Mouse (Mus musculus) embryonic stem cell, embryonic (primary cell): ENCODE measurements around the gene Ctss.
"Not testable (repeated sequence)": the region's sequence is repeated elsewhere in the genome, so short reads cannot be mapped to it uniquely, and the experiment has no call there.

Experiments used
- CTCF ChIA-PET, 4 experiments: fragments of 300-600 bp in 2 of 4; fragments of 350-600 bp in 2 of 4; sonication (Branson Sonifier 250); formaldehyde crosslinking; loops; one replicate each; lab custom pipeline; 2022; ENCODE audit warnings: inconsistent platforms in 2 of 4; lab: Charles Lee
- POLR2A ChIA-PET, 4 experiments: fragments of 300-600 bp in 2 of 4; fragments of 350-600 bp in 2 of 4; sonication (Branson Sonifier 250); formaldehyde crosslinking; loops; one replicate each; lab custom pipeline; 2022; ENCODE audit warnings: antibody characterized with exemption in 4 of 4, inconsistent platforms in 1 of 4; lab: Charles Lee

The Ctss gene

DNA sequence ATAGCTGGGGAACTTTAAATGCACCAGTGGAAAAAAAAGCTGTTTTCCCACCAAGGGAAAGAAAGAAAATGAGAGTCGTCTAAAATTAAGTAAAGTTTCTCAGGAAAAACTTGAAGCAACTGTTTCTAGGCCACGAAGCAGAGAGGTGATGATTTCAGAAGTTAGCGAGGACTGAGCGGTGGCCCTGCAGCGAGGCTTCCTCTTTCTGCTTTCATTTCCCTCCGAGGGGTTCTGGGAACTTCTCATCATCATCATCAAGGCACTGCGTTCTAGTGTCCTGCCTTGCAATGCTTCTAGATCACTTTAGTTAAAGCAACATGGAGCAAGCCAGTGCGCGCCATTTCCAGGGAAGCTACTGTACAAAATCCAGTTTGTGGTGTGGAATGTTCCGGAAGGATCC, 5.4 kb upstream of the Ctss start:
- ChIA-PET POLR2A (interaction anchor here in 1 of 4 experiments (0.7 to 1.1 kb wide), 4 partner anchors 67 to 196 kb away, joined by 3 to 5 read pairs (median 3); partner anchors contain the start of gene Golph3l), CTCF (interaction anchor here in 1 of 4 experiments (0.7 kb wide), 1 partner anchor 151 kb away, joined by 3 read pairs; no protein-coding TSS in a partner anchor)

DNA sequence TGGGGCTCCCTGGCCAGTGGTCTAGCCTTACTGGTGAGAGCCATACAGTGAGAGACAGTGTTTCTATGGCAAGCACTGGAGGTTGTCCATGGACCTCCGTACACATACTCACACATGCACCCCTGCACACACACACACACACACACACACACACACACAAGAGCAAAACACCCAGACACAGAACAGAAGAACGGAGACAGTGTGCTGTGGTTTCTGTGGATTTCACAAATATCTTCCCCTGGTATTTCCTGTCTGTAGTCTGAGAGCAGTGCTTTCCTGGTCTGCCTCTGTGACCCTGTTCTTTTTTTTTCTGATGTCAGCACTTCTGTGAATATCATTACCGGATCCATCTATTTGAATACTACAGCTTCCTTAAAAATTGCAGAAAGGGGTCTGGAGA, 2.9 kb upstream of the Ctss start:
- CTCF ChIA-PET = interaction anchor here in 1 of 4 experiments (0.6 kb wide), 1 partner anchor 15 kb away, joined by 3 read pairs; no protein-coding TSS in a partner anchor

DNA sequence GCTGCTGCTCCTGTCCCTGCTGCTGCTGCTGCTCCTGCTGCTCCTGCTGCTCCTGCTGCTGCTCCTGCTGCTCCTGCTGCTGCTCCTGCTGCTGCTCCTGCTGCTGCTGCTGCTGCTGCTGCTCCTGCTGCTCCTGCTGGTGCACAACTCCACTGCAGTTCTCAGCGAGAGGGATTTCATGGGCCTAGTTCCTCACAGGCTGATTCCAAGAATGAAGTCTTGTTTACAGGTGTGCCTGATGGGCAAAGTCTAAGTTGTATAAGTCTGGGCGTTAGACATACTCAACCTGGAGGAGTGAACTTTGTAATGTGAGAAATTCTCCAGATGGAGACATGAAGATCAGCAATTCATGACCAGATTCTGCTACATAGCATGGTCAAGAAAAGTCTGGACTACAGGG, 1.9 kb upstream of the Ctss start:
- CTCF ChIA-PET = interaction anchor here in 1 of 4 experiments (0.5 kb wide), 1 partner anchor 441 kb away, joined by 15 read pairs; no protein-coding TSS in a partner anchor
- POLR2A ChIA-PET = interaction anchor here in 1 of 4 experiments (0.7 kb wide), 1 partner anchor 366 kb away, joined by 3 read pairs; no protein-coding TSS in a partner anchor

More for the DNA sequence above, 2.9 kb upstream of the Ctss start:
- POLR2A ChIA-PET = interaction anchor here in 1 of 4 experiments (0.8 kb wide), 1 partner anchor 12 kb away, joined by 3 read pairs; no protein-coding TSS in a partner anchor

DNA sequence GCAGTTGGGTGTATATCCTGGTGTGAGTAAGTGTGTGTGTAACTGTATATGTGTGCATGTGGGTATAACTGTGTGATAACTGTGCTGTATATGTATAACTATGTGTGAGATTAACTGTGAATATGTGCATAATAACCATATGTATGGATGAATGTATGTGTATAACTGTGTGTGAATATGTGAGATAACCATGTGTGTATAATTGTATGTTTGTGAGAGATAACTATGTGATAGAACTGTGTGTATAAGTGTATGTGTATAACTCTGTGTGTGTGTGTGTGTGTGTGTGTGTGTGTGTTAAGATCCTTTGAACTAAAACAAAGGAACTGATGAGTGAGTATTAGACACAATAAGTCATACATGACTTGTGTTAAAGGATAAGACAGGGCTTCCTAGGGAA, 475 bp upstream of the Ctss start:
- CTCF ChIA-PET = interaction anchor here in 1 of 4 experiments (0.6 kb wide), 1 partner anchor 81 kb away, joined by 3 read pairs; no protein-coding TSS in a partner anchor
- POLR2A ChIA-PET = interaction anchor here in 1 of 4 experiments (1.7 kb wide), 1 partner anchor 98 kb away, joined by 5 read pairs; the partner anchor contains the start of gene Ensa

- POLR2A ChIA-PET = interaction anchor here in 1 of 4 experiments (1.5 kb wide), 1 partner anchor 12 kb away, joined by 3 read pairs; no protein-coding TSS in a partner anchor
- CTCF ChIA-PET = no interaction called here
These were observed 3.2 kb downstream of the Ctss start for GRCm38 (mm10) chr3:95529814-95530213.

DNA sequence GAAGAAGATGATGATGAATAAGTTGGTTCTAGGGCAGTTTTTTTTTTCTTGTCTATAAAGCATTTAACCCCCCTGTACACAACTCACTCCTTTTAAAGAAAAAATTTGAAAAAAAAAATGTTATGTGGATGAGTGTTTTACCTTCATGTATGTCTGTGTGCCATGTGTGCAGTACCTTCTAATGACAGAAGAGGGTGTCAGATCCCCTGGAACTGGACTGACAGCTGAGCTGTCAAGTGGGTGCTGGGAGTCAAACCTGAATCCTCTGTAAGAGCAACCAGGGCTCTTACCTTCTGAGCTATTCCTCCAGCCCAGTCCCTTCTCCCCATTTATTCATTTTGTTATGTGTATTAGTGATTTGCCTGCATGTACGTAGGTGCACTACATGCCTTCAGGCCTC, 4.4 kb downstream of the Ctss start:
- CTCF ChIA-PET = interaction anchor here in 2 of 4 experiments (0.7 to 1.4 kb wide), 3 partner anchors 13 to 17 kb away, joined by 3 to 6 read pairs (median 4); no protein-coding TSS in a partner anchor
- POLR2A ChIA-PET = interaction anchor here in 1 of 4 experiments (1.5 kb wide), 1 partner anchor 13 kb away, joined by 3 read pairs; no protein-coding TSS in a partner anchor

DNA sequence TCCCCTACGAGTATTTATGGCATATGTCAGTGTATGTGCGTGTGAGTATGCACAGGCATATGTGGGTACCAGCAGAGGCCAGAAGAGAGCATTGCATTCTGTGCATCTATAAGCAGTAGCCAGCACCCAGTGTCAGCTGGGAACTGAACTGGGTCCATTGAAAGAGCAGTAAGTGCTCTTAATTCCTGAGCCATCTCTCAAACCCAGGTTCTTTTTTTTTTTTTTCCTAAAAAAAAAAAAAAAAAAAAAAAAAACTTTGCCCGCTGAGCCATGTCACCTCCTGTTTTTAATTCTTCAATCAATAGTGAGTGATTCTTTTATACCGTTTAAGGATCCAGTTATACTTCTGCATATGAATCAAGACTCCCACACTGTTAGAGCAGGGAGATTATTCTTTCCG, 6.8 kb downstream of the Ctss start:
- CTCF ChIA-PET = no interaction called here
- POLR2A ChIA-PET = no interaction called here

GRCm38 (mm10) chr3:95534927-95535326, 8.3 kb downstream of the Ctss start:
- ChIA-PET CTCF (interaction anchor here in 3 of 4 experiments (0.6 to 1.1 kb wide), 4 partner anchors 16 to 283 kb away, joined by 3 to 6 read pairs (median 3); no protein-coding TSS in a partner anchor), POLR2A (interaction anchor here in 3 of 4 experiments (0.5 to 1.5 kb wide), 8 partner anchors 9 to 217 kb away, joined by 3 to 4 read pairs (median 3); partner anchors contain the start of genes Ctsk (in 1 of the 3) and Golph3l (in 1 of the 3))

GRCm38 (mm10) chr3:95538936-95539335, 12.3 kb downstream of the Ctss start:
- ChIA-PET POLR2A (no interaction called here), CTCF (interaction anchor here in 1 of 4 experiments (0.6 kb wide), 1 partner anchor 57 kb away, joined by 3 read pairs; no protein-coding TSS in a partner anchor)

DNA sequence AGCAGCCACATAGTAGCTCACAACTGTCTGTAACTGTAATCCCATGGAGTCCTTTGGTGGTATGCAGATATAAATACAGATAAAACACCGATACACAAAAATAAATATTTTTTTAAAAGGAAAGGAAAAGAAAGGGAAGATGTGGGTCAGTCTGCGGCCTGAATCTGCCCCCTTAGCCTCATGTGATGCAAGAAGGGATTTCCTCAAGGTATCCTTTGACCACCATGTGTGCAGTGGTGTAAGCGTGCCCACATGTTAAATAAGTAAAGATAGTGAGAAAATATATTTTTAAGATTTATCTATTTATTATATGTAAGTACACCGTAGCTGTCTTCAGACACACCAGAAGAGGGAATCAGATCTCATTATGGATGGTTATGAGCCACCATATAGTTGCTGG, 13.3 kb downstream of the Ctss start:
- ChIA-PET POLR2A (no interaction called here), CTCF (interaction anchor here in 1 of 4 experiments (0.5 kb wide), 1 partner anchor 274 kb away, joined by 5 read pairs; no protein-coding TSS in a partner anchor)

- POLR2A ChIA-PET = interaction anchor here in 3 of 4 experiments (0.6 to 1.4 kb wide), 3 partner anchors 63 to 243 kb away, joined by 3 to 4 read pairs (median 3); no protein-coding TSS in a partner anchor
- CTCF ChIA-PET = not testable (repeated sequence)
These were observed 14.6 kb downstream of the Ctss start for GRCm38 (mm10) chr3:95541186-95541585.

GRCm38 (mm10) chr3:95542171-95542570, 15.6 kb downstream of the Ctss start:
- ChIA-PET POLR2A (interaction anchor here in 3 of 4 experiments (0.6 to 1.7 kb wide), 8 partner anchors 9 to 156 kb away, joined by 3 to 12 read pairs (median 4); partner anchors contain the start of gene Hormad1 (in 2 of the 3)), CTCF (interaction anchor here in 1 of 4 experiments (0.6 to 0.7 kb wide), 2 partner anchors 242 to 524 kb away, joined by 3 read pairs; no protein-coding TSS in a partner anchor)

GRCm38 (mm10) chr3:95542981-95543380, 16.4 kb downstream of the Ctss start:
- CTCF ChIA-PET = interaction anchor here in 2 of 4 experiments (0.6 to 1.5 kb wide), 3 partner anchors 140 to 243 kb away, joined by 3 to 4 read pairs (median 3); no protein-coding TSS in a partner anchor

DNA sequence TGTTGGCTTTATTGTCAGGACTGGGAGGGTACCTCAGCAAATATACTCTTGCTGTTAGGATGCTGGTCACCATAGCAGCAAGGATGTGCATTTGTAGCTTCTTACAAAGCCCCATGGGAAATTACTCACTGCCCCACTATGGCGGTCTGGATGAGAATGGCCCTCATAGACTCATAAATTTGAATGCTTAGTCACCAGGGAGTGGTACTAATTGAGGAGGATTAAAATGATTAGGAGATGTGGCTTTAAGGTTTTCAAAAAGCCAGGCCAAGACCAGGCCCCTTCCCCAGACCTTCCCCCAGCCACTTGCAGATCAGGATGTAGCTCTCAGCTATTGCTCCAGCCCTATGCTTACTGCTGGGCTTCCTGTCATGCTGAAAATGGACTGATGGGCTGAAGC, 23.6 kb downstream of the Ctss start:
- CTCF ChIA-PET = interaction anchor here in 3 of 4 experiments (0.6 to 1.7 kb wide), 3 partner anchors 15 to 176 kb away, joined by 3 to 7 read pairs (median 5); no protein-coding TSS in a partner anchor
- POLR2A ChIA-PET = interaction anchor here in 1 of 4 experiments (0.8 kb wide), 1 partner anchor 13 kb away, joined by 3 read pairs; no protein-coding TSS in a partner anchor

More at GRCm38 (mm10) chr3:95542981-95543380, 16.4 kb downstream of the Ctss start:
- POLR2A ChIA-PET = interaction anchor here in 3 of 4 experiments (0.6 to 1.7 kb wide), 7 partner anchors 16 to 155 kb away, joined by 3 to 12 read pairs (median 3); partner anchors contain the start of genes Hormad1 (in 2 of the 3) and Golph3l (in 1 of the 3)

- POLR2A ChIA-PET = interaction anchor here (0.6 to 0.9 kb wide), 5 partner anchors 9 to 182 kb away, joined by 3 to 10 read pairs (median 3); no protein-coding TSS in a partner anchor
- CTCF ChIA-PET = interaction anchor here in 2 of 4 experiments (0.7 to 1.4 kb wide), 2 partner anchors 37 to 60 kb away, joined by 3 to 5 read pairs; no protein-coding TSS in a partner anchor
These were observed 27.4 kb downstream of the Ctss start for GRCm38 (mm10) chr3:95553986-95554385.

DNA sequence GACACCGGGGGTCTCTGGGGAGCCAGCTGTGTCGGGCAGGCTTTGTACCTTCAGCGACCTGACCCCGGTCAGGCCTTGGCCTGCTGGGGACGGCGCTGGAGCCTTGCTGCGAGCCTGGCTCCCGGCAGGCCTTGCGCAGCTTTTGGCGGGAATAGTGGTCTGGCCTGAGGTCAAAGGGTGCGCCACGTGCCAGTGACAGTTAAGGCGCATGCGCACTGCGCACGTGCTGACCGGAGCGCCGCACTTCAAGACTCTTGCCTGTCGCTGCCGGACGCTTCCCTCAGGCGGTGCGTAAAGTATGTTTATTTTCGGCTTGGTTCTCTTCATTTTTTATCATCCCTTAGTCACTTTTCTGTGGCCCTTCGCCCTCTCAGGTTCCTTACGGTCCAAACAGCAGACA, 32.9 kb downstream of the Ctss start, which contains the start of gene Hormad1:
Hormad1 (plus strand) TSS at position 241 of the 400 bp plus-strand sequence.
- CTCF ChIA-PET = no interaction called here
- POLR2A ChIA-PET = interaction anchor here in 3 of 4 experiments (0.6 to 2.3 kb wide), 14 partner anchors 14 to 143 kb away, joined by 3 to 11 read pairs (median 4); partner anchors contain the start of genes Golph3l (in 2 of the 3) and Ensa (in 1 of the 3)

- CTCF ChIA-PET = interaction anchor here in 3 of 4 experiments (0.6 to 1.0 kb wide), 3 partner anchors 43 to 942 kb away, joined by 3 to 4 read pairs (median 4); no protein-coding TSS in a partner anchor
These were observed 34.2 kb downstream of the Ctss start for GRCm38 (mm10) chr3:95560738-95561137.

GRCm38 (mm10) chr3:95561826-95562225, 35.2 kb downstream of the Ctss start:
- CTCF ChIA-PET = no interaction called here
- POLR2A ChIA-PET = interaction anchor here in 1 of 4 experiments (1.4 kb wide), 1 partner anchor 11 kb away, joined by 4 read pairs; no protein-coding TSS in a partner anchor

More at GRCm38 (mm10) chr3:95560738-95561137, 34.2 kb downstream of the Ctss start:
- POLR2A ChIA-PET = interaction anchor here in 3 of 4 experiments (0.6 to 2.2 kb wide), 13 partner anchors 24 to 343 kb away, joined by 3 to 11 read pairs (median 3); partner anchors contain the start of genes Golph3l (in 2 of the 3), Car14 (in 1 of the 3) and Ensa (in 1 of the 3)
